Mouse (Mus musculus): ENCODE measurements around the gene Pgghg.
"Not testable (repeated sequence)": the region's sequence is repeated elsewhere in the genome, so short reads cannot be mapped to it uniquely, and the experiment has no call there.

Gene Pgghg

DNA sequence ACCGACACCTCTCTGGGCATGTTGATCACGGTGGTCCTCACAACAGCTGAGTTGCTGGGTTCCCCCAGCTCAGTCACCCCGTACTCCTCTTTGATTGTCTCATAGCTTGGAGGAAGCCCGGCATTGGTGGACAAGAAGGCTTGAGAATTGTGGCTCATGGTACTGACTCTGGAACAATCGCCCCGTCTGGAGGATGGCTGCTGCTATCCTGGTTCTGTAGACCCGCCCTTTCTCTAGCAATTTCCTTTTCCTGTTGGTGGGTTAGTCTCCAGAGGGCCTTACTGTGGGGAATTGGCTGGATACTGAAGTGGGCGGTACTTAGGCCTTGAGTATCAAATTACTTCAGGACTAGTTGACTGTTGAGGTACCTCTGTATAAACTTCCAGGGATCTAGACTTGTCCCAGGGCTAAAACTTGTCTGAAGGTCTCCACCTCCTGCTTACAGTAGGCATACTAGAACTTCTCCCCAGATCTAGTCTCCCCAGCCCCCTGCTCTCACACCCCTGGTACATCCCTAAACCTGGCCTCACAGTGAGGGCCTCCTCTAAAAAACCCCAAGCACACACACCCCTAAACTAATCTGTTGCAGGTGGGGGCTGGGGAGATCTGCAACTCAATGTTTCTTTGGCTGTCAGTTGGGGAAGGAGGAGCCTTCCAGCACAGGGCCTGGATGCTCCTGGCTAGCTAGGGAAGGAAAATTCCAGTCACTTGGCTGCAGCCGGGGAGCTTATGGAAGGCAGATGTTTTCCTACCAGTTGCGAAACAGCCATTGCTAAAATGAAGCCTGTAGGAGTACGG, 14.8 kb downstream of the Pgghg start, which contains the start of the genes Gm45717 and Ifitm2:
TSS of gene Gm45717 (minus strand) at position 180 of the 798 bp plus-strand sequence.
TSS of gene Ifitm2 (minus strand) at position 230 of the 798 bp plus-strand sequence.
- DNase-seq (ENCODE audit: low spot score in 2 of 2), result peak; percentile 72 to 86

DNA sequence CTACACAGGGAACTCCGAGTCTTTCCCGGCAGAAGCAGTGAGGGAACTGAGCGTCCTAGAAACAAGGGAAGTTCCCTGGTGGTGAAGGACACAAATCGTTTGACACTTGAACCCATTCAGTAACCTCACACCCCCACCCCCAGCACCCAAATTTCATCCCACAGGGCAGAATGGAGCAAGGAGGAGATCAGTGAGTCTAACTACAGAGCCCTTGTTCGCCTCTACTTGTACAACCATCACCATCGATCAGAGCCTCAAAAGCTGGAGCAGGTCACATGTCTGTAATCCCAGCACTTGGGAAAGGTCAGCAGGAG, 15.3 kb downstream of the Pgghg start:
- DNase-seq (ENCODE audit: low spot score in 2 of 2), result no peak

GRCm38 (mm10) chr7:140959181-140959901, 18.1 kb downstream of the Pgghg start:
- no peak for DNase-seq (ENCODE audit: low spot score in 2 of 2)

- DNase-seq (ENCODE audit: low spot score in 2 of 2), result no peak
Measured at GRCm38 (mm10) chr7:140960026-140960425, 18.8 kb downstream of the Pgghg start.

- DNase-seq (ENCODE audit: low spot score in 2 of 2), result no peak
Measured at GRCm38 (mm10) chr7:140961416-140961815, 20.2 kb downstream of the Pgghg start.

DNA sequence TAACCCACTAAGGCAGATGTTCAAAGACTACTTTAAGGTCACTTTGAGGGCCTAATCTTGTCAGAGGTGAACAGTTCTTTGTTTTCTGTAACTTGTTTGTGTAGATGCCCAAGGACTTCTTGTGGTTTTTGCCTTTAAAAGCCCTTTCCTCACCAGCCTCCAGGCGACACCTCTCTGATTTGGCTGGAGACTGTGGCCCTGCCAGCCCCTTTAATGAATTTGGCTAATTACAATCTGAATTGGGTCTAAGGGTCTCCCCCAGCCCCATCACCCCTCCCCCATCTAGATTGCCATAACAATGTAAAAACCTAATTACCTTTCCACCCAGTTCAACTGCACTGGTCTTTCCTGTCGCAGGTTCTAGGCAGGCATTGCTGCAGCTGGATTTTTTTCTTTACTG, 21.5 kb downstream of the Pgghg start:
- DNase-seq (ENCODE audit: low spot score in 2 of 2), result no peak

GRCm38 (mm10) chr7:140966921-140967320, 25.7 kb downstream of the Pgghg start, which contains the start of gene Ifitm1:
TSS of gene Ifitm1 (plus strand) at chr7:140967221.
- DNase-seq (ENCODE audit: low spot score in 2 of 2), result no peak

DNA sequence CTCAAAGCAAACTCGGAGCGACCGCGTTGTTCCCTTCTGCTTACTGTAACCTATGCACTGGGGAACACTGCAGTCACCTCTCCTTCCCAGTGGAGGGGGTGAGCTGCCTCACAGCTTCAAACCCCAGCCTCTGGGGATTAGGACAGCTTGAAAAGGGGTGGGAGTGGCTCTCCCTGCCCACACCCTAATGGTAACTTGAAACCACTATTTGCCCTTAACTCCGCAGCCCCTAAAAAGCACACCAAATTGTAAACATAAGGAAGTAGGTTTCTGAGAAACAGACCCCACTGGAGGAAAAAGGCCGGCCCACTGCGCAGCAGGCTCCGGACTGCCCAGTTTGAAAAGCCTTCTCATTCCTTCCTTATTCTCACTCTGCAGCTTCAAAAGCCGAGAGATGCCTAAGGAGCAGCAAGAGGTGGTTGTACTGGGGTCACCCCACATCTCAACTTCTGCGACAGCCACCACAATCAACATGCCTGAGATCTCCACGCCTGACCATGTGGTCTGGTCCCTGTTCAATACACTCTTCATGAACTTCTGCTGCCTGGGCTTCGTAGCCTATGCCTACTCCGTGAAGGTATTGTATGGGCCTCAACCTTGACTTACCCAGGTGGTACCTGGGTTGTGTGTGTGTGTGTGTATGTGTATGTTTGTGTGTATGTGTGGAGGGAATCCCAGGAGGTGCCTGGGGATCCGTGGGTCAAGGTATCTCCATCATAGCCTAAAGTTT, 26.8 kb downstream of the Pgghg start:
- DNase-seq (ENCODE audit: low spot score in 2 of 2), result no peak

DNA sequence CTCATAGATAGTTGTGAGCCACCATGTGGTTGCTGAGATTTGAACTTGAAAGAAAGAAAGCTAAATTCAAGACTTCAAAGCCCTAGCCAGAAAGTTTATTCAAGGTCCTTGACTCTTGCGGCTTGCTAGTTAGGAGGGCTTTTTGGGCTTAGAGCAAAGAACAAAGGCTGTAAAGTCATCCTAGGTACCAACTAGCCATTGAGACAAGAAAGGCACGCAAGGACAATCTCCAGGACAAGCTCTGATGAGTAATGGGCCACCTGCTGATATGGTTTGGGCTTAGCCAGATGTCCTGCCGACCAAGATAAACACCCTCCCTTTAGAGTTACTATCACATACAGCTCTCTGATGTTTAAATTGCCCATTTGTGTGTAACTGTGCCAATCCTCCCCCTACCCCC, 27.5 kb downstream of the Pgghg start:
- DNase-seq (ENCODE audit: low spot score in 2 of 2), result not testable (repeated sequence)

GRCm38 (mm10) chr7:140970931-140971330, 29.7 kb downstream of the Pgghg start:
- DNase-seq (ENCODE audit: low spot score in 2 of 2), result no peak

- DNase-seq (ENCODE audit: low spot score in 2 of 2), result no peak
Measured at GRCm38 (mm10) chr7:140971479-140972171, 30.4 kb downstream of the Pgghg start.

GRCm38 (mm10) chr7:140973396-140974165, 32.4 kb downstream of the Pgghg start:
- no peak for DNase-seq (ENCODE audit: low spot score in 2 of 2)

- DNase-seq (ENCODE audit: low spot score in 2 of 2), result no peak
Measured at GRCm38 (mm10) chr7:140974940-140975339, 33.7 kb downstream of the Pgghg start.

DNA sequence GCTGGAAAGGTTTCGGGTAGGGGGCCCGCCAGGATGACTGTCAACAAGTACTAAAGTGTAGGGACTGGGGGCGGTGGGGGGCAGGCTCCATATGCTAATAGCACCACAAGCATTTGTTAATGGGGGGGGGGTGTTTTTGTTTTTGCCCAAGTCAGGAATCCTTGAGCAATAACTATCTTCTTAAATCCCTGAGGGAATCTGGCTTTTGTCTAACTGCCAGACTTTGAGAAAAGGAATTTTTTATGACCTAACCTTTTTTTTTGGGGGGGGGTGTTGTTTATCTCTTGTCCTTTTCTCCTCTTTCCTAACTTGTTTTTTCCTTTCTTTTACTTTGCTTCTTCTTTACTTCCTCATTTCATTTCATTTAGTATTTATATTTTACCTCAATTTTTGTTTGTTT, 34.3 kb downstream of the Pgghg start:
- no peak for DNase-seq (ENCODE audit: low spot score in 2 of 2)

DNA sequence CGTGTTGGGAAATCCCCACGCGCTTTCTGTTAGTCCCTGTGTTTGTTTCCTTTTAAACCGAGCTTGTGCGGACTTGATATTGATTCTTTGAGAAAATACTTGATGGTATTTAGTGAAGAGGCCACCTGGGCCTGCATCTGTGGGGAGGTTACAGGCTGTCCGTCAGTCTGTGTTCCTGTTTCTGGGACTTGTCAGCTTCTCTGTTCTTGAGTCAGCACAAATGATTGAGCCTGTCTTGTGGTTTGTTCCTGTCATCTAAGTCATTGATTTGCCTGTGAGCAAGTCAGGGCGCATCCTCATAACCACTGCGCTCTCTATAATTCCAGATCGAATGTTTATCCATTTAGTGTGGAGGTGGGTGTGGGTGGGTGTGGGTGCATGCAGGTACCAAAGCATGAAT, 35.5 kb downstream of the Pgghg start:
- not testable (repeated sequence) for DNase-seq (ENCODE audit: low spot score in 2 of 2)

DNA sequence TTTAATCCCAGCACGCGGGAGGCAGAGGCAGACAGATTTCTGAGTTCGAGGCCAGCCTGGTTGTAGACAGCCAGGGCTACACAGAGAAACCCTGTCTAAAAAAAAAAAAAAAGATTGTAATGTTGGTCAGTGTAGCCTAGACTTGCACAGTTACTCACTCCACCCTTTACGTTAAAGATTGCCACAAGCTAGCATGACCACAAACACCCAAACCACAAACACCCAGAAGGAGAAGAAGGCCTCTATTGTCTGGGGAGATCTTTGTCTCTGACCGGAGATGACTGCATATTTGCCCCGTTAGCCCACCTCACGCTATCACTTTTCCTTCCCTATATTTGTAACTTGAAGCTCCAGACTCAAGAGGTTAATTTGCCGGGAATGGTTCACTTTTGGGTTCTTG, 40.5 kb downstream of the Pgghg start:
- DNase-seq (ENCODE audit: low spot score in 2 of 2), result no peak

- no peak for DNase-seq (ENCODE audit: low spot score in 2 of 2)
Measured at GRCm38 (mm10) chr7:140982971-140983370, 41.8 kb downstream of the Pgghg start.

GRCm38 (mm10) chr7:140987182-140988138, 46.3 kb downstream of the Pgghg start:
- no peak for DNase-seq (ENCODE audit: low spot score in 2 of 2)

GRCm38 (mm10) chr7:140989022-140989421, 47.8 kb downstream of the Pgghg start:
- no peak for DNase-seq (ENCODE audit: low spot score in 2 of 2)

DNA sequence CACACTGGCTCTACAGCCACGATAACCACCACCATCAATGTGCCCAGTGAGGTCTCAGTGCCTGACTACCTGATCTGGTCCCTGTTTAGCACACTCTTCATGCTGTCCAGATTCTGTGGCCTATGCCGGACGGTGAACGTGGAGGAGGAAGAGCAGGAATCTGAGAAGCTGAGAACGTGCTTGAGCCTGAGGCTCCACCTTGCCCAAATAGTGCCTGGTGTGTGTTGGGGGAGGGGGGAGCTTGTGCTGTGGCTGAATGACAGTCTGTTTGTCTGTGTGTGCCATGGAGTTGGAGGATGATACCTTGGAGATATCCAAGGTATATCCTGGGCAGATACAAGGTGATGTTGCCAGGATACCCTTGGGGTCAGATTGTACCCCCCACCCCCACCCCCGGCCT, 49.0 kb downstream of the Pgghg start:
- DNase-seq (ENCODE audit: low spot score in 2 of 2), result no peak
